In genomic region chr13:20786825-20787245, GRCm38 (mm10) we compare ENCODE assay signal across 15 mouse cellular contexts. TPM values are rescaled to one million over a fixed set of nuclear protein-coding genes. Genes with fewer than 3 reads are reported as not detected.
DNase-seq lines count a peak whose midpoint lies in the region; ATAC-seq lines count a peak whose summit lies in the region.
"Had no signal": no experiment of that assay in that cellular context is flagged by ENCODE, and none has a peak within 500 bp of the region (broad histone marks: within the 10 kb centered on the region; RNA-seq: fewer than 3 reads in every experiment).

No protein-coding gene starts in this region.

- no peak overlapping the region for H3K4me3 ChIP-seq in liver, embryonic 16.5 days (ENCODE audit: low read depth, low read length)
- no peak overlapping the region for H3K4me3 ChIP-seq in liver, embryonic 11.5 days (ENCODE audit: low read depth, low read length)
- H3K4me3 ChIP-seq in midbrain, embryonic 10.5 days, result no peak overlapping the region
- H3K4me3 ChIP-seq: heart, adult 2 months; hindbrain, embryonic 15.5 days; liver, embryonic 15.5 days; neural tube, embryonic 13.5 days had no signal

- no peak overlapping the region for H3K9ac ChIP-seq in liver, embryonic 16.5 days (ENCODE audit: low read depth, low read length)
- no peak overlapping the region for H3K9ac ChIP-seq in liver, embryonic 11.5 days (ENCODE audit: low read depth, low read length)
- H3K9ac ChIP-seq: hindbrain, embryonic 15.5 days; liver, embryonic 15.5 days; neural tube, embryonic 13.5 days had no signal

- H3K4me1 ChIP-seq in liver, embryonic 16.5 days (ENCODE audit: control insufficient read depth, low read depth, low read length), result no peaks in the 10 kb centered on the region
- H3K4me1 ChIP-seq in liver, embryonic 11.5 days (replicated peaks; ENCODE audit: control insufficient read depth, insufficient read depth, low read length), result no peaks in the 10 kb centered on the region
- peaks cover 9% of the 10 kb centered on the region; the same call in 1 of the 2 replicates for H3K4me1 ChIP-seq in midbrain, embryonic 10.5 days
- H3K4me1 ChIP-seq: hindbrain, embryonic 15.5 days; neural tube, embryonic 13.5 days had no signal

- no peak for DNase-seq in liver, embryonic 11.5 days (ENCODE audit: low spot score)
- DNase-seq in kidney, adult 9 months, result peak; percentile 89
- DNase-seq in midbrain, embryonic 10.5 days (ENCODE audit: low spot score), result no peak
- DNase-seq in lung, postnatal 25 days (ENCODE audit: low spot score), result no peak
- no peak for DNase-seq in right cerebral cortex, postnatal 36 days (ENCODE audit: low spot score in 2 of 2)
- DNase-seq: cerebellum, adult 2 months; heart, adult 2 months; heart, postnatal 10 days had no signal

- ATAC-seq in liver, embryonic 16.5 days (ENCODE audit: low read depth), result peak; percentile 32; the same call in 1 of the 2 replicates
- ATAC-seq in liver, embryonic 11.5 days (replicated peaks; ENCODE audit: low FRiP score), result no peak
- peak; percentile 69 for ATAC-seq in granulocyte monocyte progenitor cell, adult 5-6 weeks (replicated peaks; ENCODE audit: poor library complexity, severe bottlenecking)
- ATAC-seq in megakaryocyte, adult 5-6 weeks (ENCODE audit: poor library complexity, severe bottlenecking), result peak; percentile 56
- ATAC-seq: CD4-positive, CD25-positive, alpha-beta regulatory T cell, adult 4 months had no signal

- WGBS in liver, embryonic 16.5 days (ENCODE audit: insufficient replicate concordance), result 50% methylated on average over 1 of the region's 1 CpGs
- 86% methylated on average over 1 of the region's 1 CpGs for WGBS in liver, embryonic 11.5 days
- WGBS in midbrain, embryonic 10.5 days, result 79% methylated on average over 1 of the region's 1 CpGs

- H3K4me2 ChIP-seq in liver, embryonic 16.5 days (ENCODE audit: low read depth, low read length), result no peak overlapping the region
- no peak overlapping the region for H3K4me2 ChIP-seq in liver, embryonic 11.5 days
- H3K4me2 ChIP-seq: hindbrain, embryonic 15.5 days; liver, embryonic 15.5 days; neural tube, embryonic 13.5 days had no signal

- H3K9me3 ChIP-seq in liver, embryonic 16.5 days (replicated peaks; ENCODE audit: control insufficient read depth, low read length), result no peaks in the 10 kb centered on the region
- H3K9me3 ChIP-seq in liver, embryonic 11.5 days (ENCODE audit: control insufficient read depth, low read length), result no peaks in the 10 kb centered on the region
- no peaks in the 10 kb centered on the region for H3K9me3 ChIP-seq in midbrain, embryonic 10.5 days (replicated peaks)
- H3K9me3 ChIP-seq: hindbrain, embryonic 15.5 days; liver, embryonic 15.5 days; neural tube, embryonic 13.5 days had no signal

- H3K36me3 ChIP-seq in liver, embryonic 16.5 days (ENCODE audit: control insufficient read depth, insufficient read depth), result no peaks in the 10 kb centered on the region
- no peaks in the 10 kb centered on the region for H3K36me3 ChIP-seq in liver, embryonic 11.5 days (ENCODE audit: control insufficient read depth, insufficient read depth, low read length)
- no peaks in the 10 kb centered on the region for H3K36me3 ChIP-seq in midbrain, embryonic 10.5 days
- H3K36me3 ChIP-seq: hindbrain, embryonic 15.5 days; liver, embryonic 15.5 days; neural tube, embryonic 13.5 days had no signal

- peak overlapping the region; percentile 43; the same call in 1 of the 2 replicates for H3K27ac ChIP-seq in liver, embryonic 16.5 days (ENCODE audit: low read length)
- no peak overlapping the region for H3K27ac ChIP-seq in liver, embryonic 11.5 days (ENCODE audit: low read depth, low read length)
- no peak overlapping the region for H3K27ac ChIP-seq in midbrain, embryonic 10.5 days (replicated peaks)
- H3K27ac ChIP-seq: heart, adult 2 months; hindbrain, embryonic 15.5 days; liver, embryonic 15.5 days; neural tube, embryonic 13.5 days had no signal

- H3K27me3 ChIP-seq in liver, embryonic 16.5 days (ENCODE audit: control insufficient read depth, insufficient read depth, low read depth, low read length), result no peaks in the 10 kb centered on the region
- no peaks in the 10 kb centered on the region for H3K27me3 ChIP-seq in liver, embryonic 11.5 days (replicated peaks; ENCODE audit: control insufficient read depth, insufficient read depth, low read length)
- no peaks in the 10 kb centered on the region for H3K27me3 ChIP-seq in midbrain, embryonic 10.5 days (ENCODE audit: low read depth, poor library complexity, severe bottlenecking)
- H3K27me3 ChIP-seq: hindbrain, embryonic 15.5 days; liver, embryonic 15.5 days; neural tube, embryonic 13.5 days had no signal

RNA-seq across cellular contexts. Expression of gene Aoah, which starts 7.1 kb away (rescaled TPM):
- polyA plus RNA-seq in liver, embryonic 16.5 days (2015; fragmentation: Nextera tagmentation; extraction: Ambion mirVana), result 2.9 and 3.2 TPM in 2 replicates
- 1.5 and 1.6 TPM in 2 replicates for polyA plus RNA-seq in liver, embryonic 11.5 days (2014; fragmentation: Nextera tagmentation; extraction: Ambion mirVana)
- 22.4 and 29.0 TPM in 2 replicates for total RNA-seq in granulocyte monocyte progenitor cell, adult 5-6 weeks (2014; fragmentation: Nextera tagmentation)
- total RNA-seq in granulocyte monocyte progenitor cell, adult 5-6 weeks (2017), result 26.1 and 26.2 TPM in 2 replicates
- total RNA-seq in megakaryocyte, adult 5-6 weeks (2015), result 84.8 and 102 TPM in 2 replicates
- 47.9 and 48.1 TPM in 2 replicates for total RNA-seq in megakaryocyte, adult 5-6 weeks (2017)
- polyA plus RNA-seq in midbrain, embryonic 10.5 days (2016; fragmentation: Nextera tagmentation; extraction: Ambion mirVana), result 0.48 and 0.72 TPM in 2 replicates
